Mouse (Mus musculus): ENCODE measurements around the gene Prr27. TPM values are rescaled to one million over a fixed set of nuclear protein-coding genes. Genes with fewer than 3 reads are reported as not detected.

The Prr27 gene
- not detected for total RNA-seq (2022)

GRCm38 (mm10) chr5:87825386-87825785 lies at the start of gene Prr27:
Gene Prr27 (plus strand): TSS chr5:87825686.
- no peak for DNase-seq (ENCODE audit: low spot score in 2 of 2)

GRCm38 (mm10) chr5:87782731-87783130 lies 42.8 kb upstream of the Prr27 start:
- DNase-seq (ENCODE audit: low spot score in 2 of 2) = no peak

GRCm38 (mm10) chr5:87807782-87808181 lies 17.7 kb upstream of the Prr27 start, which contains the start of gene Csn1s2b:
Gene Csn1s2b (plus strand): TSS chr5:87808082.
- DNase-seq (ENCODE audit: low spot score in 2 of 2) = no peak

GRCm38 (mm10) chr5:87809253-87809652 lies 16.2 kb upstream of the Prr27 start:
- no peak for DNase-seq (ENCODE audit: low spot score in 2 of 2)

- no peak for DNase-seq (ENCODE audit: low spot score in 2 of 2)
Measured at GRCm38 (mm10) chr5:87855136-87855716, 29.7 kb downstream of the Prr27 start.

GRCm38 (mm10) chr5:87870084-87870483 lies 44.6 kb downstream of the Prr27 start:
- no peak for DNase-seq (ENCODE audit: low spot score in 2 of 2)

GRCm38 (mm10) chr5:87871423-87871822 lies 45.9 kb downstream of the Prr27 start:
- no peak for DNase-seq (ENCODE audit: low spot score in 2 of 2)

- DNase-seq (ENCODE audit: low spot score in 2 of 2) = no peak
Measured at GRCm38 (mm10) chr5:87884729-87885128, 59.2 kb downstream of the Prr27 start, which contains the start of gene Odam. Gene Odam (plus strand): TSS chr5:87885029.

Other genes starting within 250 kb of the Prr27 start
- gene Sult1e1, start 234.1 kb upstream of the Prr27 start, total RNA-seq (2022) = not detected
- gene Csn1s1, start 159.5 kb upstream of the Prr27 start, total RNA-seq (2022) = not detected
- gene Csn2, start 126.1 kb upstream of the Prr27 start, total RNA-seq (2022) = not detected
- gene Csn1s2a, start 51.1 kb upstream of the Prr27 start, total RNA-seq (2022) = not detected
- gene Csn1s2b, start 17.6 kb upstream of the Prr27 start, total RNA-seq (2022) = not detected
- gene Odam, start 59.3 kb downstream of the Prr27 start, total RNA-seq (2022) = not detected
- not detected for gene Csn3, start 99.9 kb downstream of the Prr27 start, total RNA-seq (2022)
- not detected for gene 2310003L06Rik, start 143.8 kb downstream of the Prr27 start, total RNA-seq (2022)
- not detected for gene Gm28434, start 143.8 kb downstream of the Prr27 start, total RNA-seq (2022)
- not detected for gene Cabs1, start 153.8 kb downstream of the Prr27 start, total RNA-seq (2022)
- not detected for gene Smr3a, start 176.9 kb downstream of the Prr27 start, total RNA-seq (2022)

Measured in left cerebral cortex, adult 8-10 months (tissue).